Mouse (Mus musculus) thymus, adult 2 months (tissue): ENCODE results near the gene U2af1l4.

Experiments used
- CTCF ChIP-seq: fragments of 200-500 bp; IDR thresholded peaks from 2 replicates; pipeline ENCODE4 v1.5.1; 2012; ENCODE audit warnings: mild to moderate bottlenecking, control low read depth, low read length, moderate library complexity, borderline replicate concordance; ENCODE audit not compliant: control insufficient read depth, poor library complexity, insufficient read depth; ENCODE audit errors: extremely low read depth
- POLR2A ChIP-seq: fragments of 200-500 bp; IDR thresholded peaks from 2 replicates; pipeline ENCODE4 v1.6.1; 2012; ENCODE audit warnings: mild to moderate bottlenecking, low read length, control low read depth, moderate library complexity; ENCODE audit not compliant: control insufficient read depth, poor library complexity, insufficient read depth; ENCODE audit errors: extremely low read depth

DNA sequence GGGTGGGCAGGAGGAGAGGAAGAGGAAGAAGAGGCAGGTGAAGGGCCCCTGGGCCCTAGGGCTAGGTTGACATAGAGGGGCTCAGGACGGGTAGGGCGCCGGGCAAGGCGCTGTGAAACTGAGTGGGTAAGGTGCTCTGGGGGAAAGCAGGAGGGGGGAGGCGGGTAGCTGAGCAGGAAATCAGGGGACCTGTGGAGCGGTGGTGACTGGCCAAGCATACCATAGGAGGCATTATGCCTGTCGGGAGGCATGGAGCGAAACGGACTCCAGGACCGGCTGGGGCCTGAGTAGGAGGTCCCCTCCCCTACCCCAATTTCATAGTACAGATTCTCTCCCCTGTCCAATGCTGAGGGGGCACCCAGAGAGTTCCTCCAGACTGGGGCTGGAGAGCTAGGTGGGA is 40.2 kb upstream of the U2af1l4 start:
- no peak for TF ChIP-seq CTCF
- TF ChIP-seq POLR2A: no peak
